Mouse (Mus musculus) embryo, embryonic 10 days (tissue): ENCODE results near the gene Wrap53.
A peak's percentile ranks its signal among the peaks of the same experiment; 100 is the strongest.
"Not testable (repeated sequence)": the region's sequence is repeated elsewhere in the genome, so short reads cannot be mapped to it uniquely, and the experiment has no call there.

Source experiments
- DNase-seq: peaks from one replicate; pipeline ENCODE4 v3.0.0-alpha.2; 2015; ENCODE audit warnings: low spot score

Gene Wrap53

GRCm38 (mm10) chr11:69580091-69580514, at the start of gene Wrap53, which contains the start of gene Trp53:
TSS of gene Wrap53 (minus strand) at chr11:69580255.
TSS of gene Trp53 (plus strand) at chr11:69580359.
- DNase-seq, result peak; percentile 96

- peak; percentile 45 for DNase-seq
Measured at GRCm38 (mm10) chr11:69629802-69630201, 49.7 kb upstream of the Wrap53 start.

- DNase-seq, result peak; percentile 94
Measured at GRCm38 (mm10) chr11:69628286-69628685, 48.2 kb upstream of the Wrap53 start.

- not testable (repeated sequence) for DNase-seq
Measured at GRCm38 (mm10) chr11:69624339-69624738, 44.3 kb upstream of the Wrap53 start.

- no peak for DNase-seq
Measured at GRCm38 (mm10) chr11:69623006-69623405, 43.0 kb upstream of the Wrap53 start.

GRCm38 (mm10) chr11:69622406-69622805, 42.4 kb upstream of the Wrap53 start:
- no peak for DNase-seq

- DNase-seq, result peak; percentile 81
Measured at GRCm38 (mm10) chr11:69621571-69622268, 41.7 kb upstream of the Wrap53 start, which contains the start of gene Sat2. TSS of gene Sat2 (plus strand) at chr11:69622024.

- no peak for DNase-seq
Measured at GRCm38 (mm10) chr11:69620394-69621081, 40.5 kb upstream of the Wrap53 start.

- DNase-seq, result no peak
Measured at GRCm38 (mm10) chr11:69617805-69618204, 37.8 kb upstream of the Wrap53 start, which contains the start of gene Shbg. TSS of gene Shbg (minus strand) at chr11:69617905.

GRCm38 (mm10) chr11:69616781-69617180, 36.7 kb upstream of the Wrap53 start:
- no peak for DNase-seq

- DNase-seq, result not testable (repeated sequence)
Measured at GRCm38 (mm10) chr11:69614257-69614588, 34.2 kb upstream of the Wrap53 start.

GRCm38 (mm10) chr11:69613553-69614256, 33.6 kb upstream of the Wrap53 start:
- DNase-seq, result peak; percentile 90

- no peak for DNase-seq
Measured at GRCm38 (mm10) chr11:69610899-69611298, 30.8 kb upstream of the Wrap53 start.

GRCm38 (mm10) chr11:69609416-69609815, 29.4 kb upstream of the Wrap53 start:
- no peak for DNase-seq

GRCm38 (mm10) chr11:69608525-69608924, 28.5 kb upstream of the Wrap53 start:
- DNase-seq, result no peak

GRCm38 (mm10) chr11:69606832-69607231, 26.8 kb upstream of the Wrap53 start:
- DNase-seq, result no peak

- DNase-seq, result no peak
Measured at GRCm38 (mm10) chr11:69606491-69606795, 26.4 kb upstream of the Wrap53 start.

GRCm38 (mm10) chr11:69605726-69606490, 25.9 kb upstream of the Wrap53 start, which contains the start of gene Atp1b2:
TSS of gene Atp1b2 (minus strand) at chr11:69605942.
- peak; percentile 83 for DNase-seq

- DNase-seq, result no peak
Measured at GRCm38 (mm10) chr11:69604795-69605664, 25.0 kb upstream of the Wrap53 start.

- no peak for DNase-seq
Measured at GRCm38 (mm10) chr11:69604347-69604746, 24.3 kb upstream of the Wrap53 start.

- DNase-seq, result no peak
Measured at GRCm38 (mm10) chr11:69603516-69603915, 23.5 kb upstream of the Wrap53 start.
